Mouse (Mus musculus): Measurements from ENCODE around the gene Ap2a2. TPM values are rescaled to one million over a fixed set of nuclear protein-coding genes. Genes with fewer than 3 reads are reported as not detected.
A peak's percentile ranks its signal among the peaks of the same experiment; 100 is the strongest.
"Not testable (repeated sequence)": the region's sequence is repeated elsewhere in the genome, so short reads cannot be mapped to it uniquely, and the experiment has no call there.

Ap2a2 gene
- total and polyA plus RNA-seq, 2 experiments from 2014 or later, result 30.6 to 63.3 TPM

DNA sequence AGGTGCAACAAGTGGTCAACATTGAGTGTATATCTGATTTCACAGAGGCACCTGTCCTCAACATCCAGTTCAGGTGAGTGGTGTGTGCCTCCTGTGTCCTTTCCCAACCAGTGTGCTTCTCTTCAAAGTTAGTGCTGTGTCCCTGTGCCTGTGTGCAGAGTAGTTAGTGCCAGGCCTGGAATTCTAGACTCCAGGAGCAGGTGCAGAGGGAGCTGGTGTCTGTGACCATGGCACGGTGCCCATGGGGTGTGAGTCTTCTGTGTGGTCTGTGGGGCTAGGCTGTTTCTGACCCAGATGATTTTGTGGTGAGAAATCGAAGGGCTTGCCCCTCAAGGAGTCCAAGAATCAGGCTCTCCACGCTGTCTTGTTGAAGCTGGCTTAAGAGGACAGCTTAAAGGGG is 67.3 kb downstream of the Ap2a2 start:
- no peak overlapping the region for H3K27ac ChIP-seq (ENCODE audit: low read depth)
- TF ChIP-seq CTCF (IDR thresholded peaks at IDR 0.05; ENCODE audit: low read depth), result no peak
- no peak for TF ChIP-seq EP300 (IDR thresholded peaks at IDR 0.05; ENCODE audit: low read depth)
- H3K4me1 ChIP-seq (ENCODE audit: control insufficient read depth, insufficient read depth), result no peaks in the 10 kb centered on the region
- no peaks in the 10 kb centered on the region for H3K27me3 ChIP-seq (ENCODE audit: control insufficient read depth, insufficient read depth, low read length)
- no peak overlapping the region for H3K4me2 ChIP-seq (ENCODE audit: low read depth, low read length)
- ATAC-seq (ENCODE audit: insufficient read depth, low read depth), result no peak
- 94% methylated on average over 3 of the region's 3 CpGs for WGBS
- no peaks in the 10 kb centered on the region for H3K9me3 ChIP-seq (replicated peaks; ENCODE audit: control insufficient read depth, low read length)
- DNase-seq (ENCODE audit: low spot score), result no peak
- H3K4me3 ChIP-seq (ENCODE audit: low read depth, low read length), result no peak overlapping the region
- peaks cover 74% of the 10 kb centered on the region for H3K36me3 ChIP-seq (replicated peaks; ENCODE audit: control insufficient read depth, insufficient read depth, low read length)
- no peak overlapping the region for H3K9ac ChIP-seq (replicated peaks; ENCODE audit: low read depth, low read length)

DNA sequence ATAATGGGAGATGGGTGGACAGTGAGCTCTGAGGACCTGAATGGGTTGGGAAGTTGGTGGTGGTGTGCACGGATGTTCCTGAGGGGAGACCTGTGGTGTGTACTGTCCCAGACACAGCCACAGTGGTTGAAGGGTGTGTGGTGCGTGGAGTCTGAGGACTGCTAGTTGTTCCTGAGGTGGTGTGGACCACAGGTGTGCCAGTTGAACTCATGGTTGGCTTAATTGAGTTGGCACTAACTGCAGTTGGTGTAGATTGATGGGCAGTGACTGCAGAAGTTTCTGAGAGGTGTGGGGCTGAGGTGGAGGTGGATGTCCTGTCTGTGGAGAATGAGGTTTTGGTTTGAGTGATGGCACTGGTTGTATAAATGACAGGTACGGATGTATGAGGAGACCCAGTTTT is 76.1 kb downstream of the Ap2a2 start:
- not testable (repeated sequence) for H3K9ac ChIP-seq (replicated peaks; ENCODE audit: low read depth, low read length); H3K4me3 ChIP-seq (ENCODE audit: low read depth, low read length); ATAC-seq (ENCODE audit: insufficient read depth, low read depth); H3K9me3 ChIP-seq (replicated peaks; ENCODE audit: control insufficient read depth, low read length); H3K27ac ChIP-seq (ENCODE audit: low read depth); H3K27me3 ChIP-seq (ENCODE audit: control insufficient read depth, insufficient read depth, low read length); H3K4me2 ChIP-seq (ENCODE audit: low read depth, low read length); DNase-seq (ENCODE audit: low spot score); H3K4me1 ChIP-seq (ENCODE audit: control insufficient read depth, insufficient read depth)
- whole genome bisulfite sequencing, result 91% methylated on average over 1 of the region's 3 CpGs
- H3K36me3 ChIP-seq (replicated peaks; ENCODE audit: control insufficient read depth, insufficient read depth, low read length), result peaks cover 11% of the 10 kb centered on the region; the same call in 1 of the 2 replicates

DNA sequence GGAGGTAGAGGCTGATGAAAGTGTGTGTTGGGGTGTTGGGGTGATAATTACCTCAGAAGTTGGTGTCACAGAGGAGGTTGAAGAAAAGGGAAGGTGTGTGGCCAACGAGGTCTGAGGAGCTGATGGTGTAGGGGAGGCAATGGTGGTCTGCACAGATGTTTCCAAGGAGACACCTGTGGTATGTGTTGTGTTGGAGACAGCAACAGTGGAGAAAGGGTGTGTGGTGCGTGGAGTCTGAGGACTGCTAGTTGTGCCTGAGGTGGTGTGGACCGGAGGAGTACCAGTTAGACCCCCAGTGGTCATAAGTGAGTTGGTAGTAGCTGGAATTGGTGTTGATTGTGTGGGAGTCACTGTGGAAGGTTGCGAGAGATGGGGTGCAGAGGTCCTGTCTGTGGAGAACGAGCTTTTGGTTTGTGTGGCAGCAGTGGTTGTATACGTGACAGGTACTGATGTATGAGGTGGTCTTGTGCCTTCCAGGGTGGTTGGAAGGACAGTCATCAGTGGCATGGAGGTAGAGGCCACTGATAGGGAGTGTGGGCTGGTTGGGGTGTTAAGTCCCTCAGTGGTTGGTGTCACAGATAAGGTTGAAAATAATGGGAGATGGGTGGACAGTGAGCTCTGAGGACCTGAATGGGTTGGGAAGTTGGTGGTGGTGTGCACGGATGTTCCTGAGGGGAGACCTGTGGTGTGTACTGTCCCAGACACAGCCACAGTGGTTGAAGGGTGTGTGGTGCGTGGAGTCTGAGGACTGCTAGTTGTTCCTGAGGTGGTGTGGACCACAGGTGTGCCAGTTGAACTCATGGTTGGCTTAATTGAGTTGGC is 76.8 kb downstream of the Ap2a2 start:
- not testable (repeated sequence) for H3K9ac ChIP-seq (replicated peaks; ENCODE audit: low read depth, low read length); H3K4me1 ChIP-seq (ENCODE audit: control insufficient read depth, insufficient read depth); H3K27ac ChIP-seq (ENCODE audit: low read depth); H3K4me2 ChIP-seq (ENCODE audit: low read depth, low read length); H3K36me3 ChIP-seq (replicated peaks; ENCODE audit: control insufficient read depth, insufficient read depth, low read length); H3K27me3 ChIP-seq (ENCODE audit: control insufficient read depth, insufficient read depth, low read length); DNase-seq (ENCODE audit: low spot score); H3K9me3 ChIP-seq (replicated peaks; ENCODE audit: control insufficient read depth, low read length); H3K4me3 ChIP-seq (ENCODE audit: low read depth, low read length)
- 85% methylated on average over 5 of the region's 8 CpGs for WGBS
- ATAC-seq (ENCODE audit: insufficient read depth, low read depth), result peak; percentile 31; the same call in 1 of the 2 replicates

DNA sequence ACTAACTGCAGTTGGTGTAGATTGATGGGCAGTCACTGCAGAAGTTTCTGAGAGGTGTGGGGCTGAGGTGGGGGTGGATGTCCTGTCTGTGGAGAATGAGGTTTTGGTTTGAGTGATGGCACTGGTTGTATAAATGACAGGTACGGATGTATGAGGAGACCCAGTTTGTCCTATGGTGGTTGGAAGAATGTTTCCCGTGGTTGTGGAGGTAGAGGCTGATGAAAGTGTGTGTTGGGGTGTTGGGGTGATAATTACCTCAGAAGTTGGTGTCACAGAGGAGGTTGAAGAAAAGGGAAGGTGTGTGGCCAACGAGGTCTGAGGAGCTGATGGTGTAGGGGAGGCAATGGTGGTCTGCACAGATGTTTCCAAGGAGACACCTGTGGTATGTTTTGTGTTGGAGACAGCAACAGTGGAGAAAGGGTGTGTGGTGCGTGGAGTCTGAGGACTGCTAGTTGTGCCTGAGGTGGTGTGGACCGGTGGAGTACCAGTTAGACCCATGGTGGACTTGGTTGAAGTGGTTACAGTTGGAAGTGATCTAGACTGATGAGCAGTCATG is 77.4 kb downstream of the Ap2a2 start:
- H3K4me1 ChIP-seq (ENCODE audit: control insufficient read depth, insufficient read depth); H3K9me3 ChIP-seq (replicated peaks; ENCODE audit: control insufficient read depth, low read length); H3K36me3 ChIP-seq (replicated peaks; ENCODE audit: control insufficient read depth, insufficient read depth, low read length); DNase-seq (ENCODE audit: low spot score); H3K27me3 ChIP-seq (ENCODE audit: control insufficient read depth, insufficient read depth, low read length); H3K4me3 ChIP-seq (ENCODE audit: low read depth, low read length); H3K9ac ChIP-seq (replicated peaks; ENCODE audit: low read depth, low read length); H3K4me2 ChIP-seq (ENCODE audit: low read depth, low read length); H3K27ac ChIP-seq (ENCODE audit: low read depth): not testable (repeated sequence)
- WGBS, result 82% methylated on average over 5 of the region's 5 CpGs
- peak; percentile 40 for ATAC-seq (ENCODE audit: insufficient read depth, low read depth)

DNA sequence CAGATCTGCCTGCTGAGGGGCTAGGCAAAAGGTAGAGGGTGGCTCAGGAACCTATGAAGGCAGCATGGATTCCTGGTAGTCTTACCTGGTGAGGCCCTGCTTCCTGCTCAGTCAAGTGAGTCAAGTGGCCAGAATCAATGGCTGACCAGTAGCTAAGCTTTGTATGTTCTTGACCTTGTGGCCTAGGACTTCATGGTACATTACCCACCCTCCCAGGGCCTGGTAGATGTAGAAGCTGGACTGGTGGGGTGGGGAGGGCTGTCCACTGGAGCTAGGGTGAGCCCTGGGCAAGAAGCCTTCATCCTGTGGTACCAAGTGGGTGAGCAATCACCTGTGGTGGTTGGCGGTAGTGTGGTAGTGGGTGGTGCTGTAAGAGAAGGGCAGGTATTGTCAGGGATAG is 80.4 kb downstream of the Ap2a2 start:
- H3K27me3 ChIP-seq (ENCODE audit: control insufficient read depth, insufficient read depth, low read length), result no peaks in the 10 kb centered on the region
- DNase-seq (ENCODE audit: low spot score) (no peak), ATAC-seq (ENCODE audit: insufficient read depth, low read depth) (no peak)
- H3K36me3 ChIP-seq (replicated peaks; ENCODE audit: control insufficient read depth, insufficient read depth, low read length), result no peaks in the 10 kb centered on the region
- H3K9me3 ChIP-seq (replicated peaks; ENCODE audit: control insufficient read depth, low read length), result no peaks in the 10 kb centered on the region
- 100% methylated on average over 1 of the region's 1 CpGs for WGBS
- H3K27ac ChIP-seq (ENCODE audit: low read depth), result no peak overlapping the region
- no peak overlapping the region for H3K9ac ChIP-seq (replicated peaks; ENCODE audit: low read depth, low read length)
- H3K4me1 ChIP-seq (ENCODE audit: control insufficient read depth, insufficient read depth), result no peaks in the 10 kb centered on the region
- TF ChIP-seq CTCF (IDR thresholded peaks at IDR 0.05; ENCODE audit: low read depth), result no peak
- no peak overlapping the region for H3K4me2 ChIP-seq (ENCODE audit: low read depth, low read length)
- H3K4me3 ChIP-seq (ENCODE audit: low read depth, low read length), result no peak overlapping the region

DNA sequence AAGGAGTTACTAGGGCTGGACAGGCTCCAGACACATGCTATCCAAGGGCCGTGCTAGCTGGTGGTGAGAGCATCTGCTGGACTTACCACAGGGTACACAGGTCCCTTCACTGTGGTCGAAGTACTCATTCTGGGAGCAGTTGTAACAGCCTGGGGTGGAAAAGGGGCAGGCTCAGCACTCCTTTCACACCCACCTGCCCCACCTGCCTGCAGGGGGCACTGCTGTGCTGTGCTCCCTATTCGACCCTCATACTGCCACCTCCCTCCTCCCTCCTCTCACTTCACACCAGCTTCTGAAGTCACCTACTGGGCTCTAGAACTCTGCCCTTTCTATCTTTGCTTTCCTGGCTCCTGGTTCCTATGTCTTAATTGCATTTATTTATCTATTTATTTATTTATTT is 81.2 kb downstream of the Ap2a2 start:
- WGBS, result 41% methylated on average over 3 of the region's 3 CpGs
- peak; percentile 22; the same call in 1 of the 2 replicates for ATAC-seq (ENCODE audit: insufficient read depth, low read depth)
- no peak overlapping the region for H3K4me3 ChIP-seq (ENCODE audit: low read depth, low read length)
- TF ChIP-seq EP300 (IDR thresholded peaks at IDR 0.05; ENCODE audit: low read depth) (no peak), CTCF (IDR thresholded peaks at IDR 0.05; ENCODE audit: low read depth) (peak; percentile 59)
- H3K9me3 ChIP-seq (replicated peaks; ENCODE audit: control insufficient read depth, low read length), result no peaks in the 10 kb centered on the region
- H3K27ac ChIP-seq (ENCODE audit: low read depth), result no peak overlapping the region
- no peaks in the 10 kb centered on the region for H3K36me3 ChIP-seq (replicated peaks; ENCODE audit: control insufficient read depth, insufficient read depth, low read length)
- H3K4me1 ChIP-seq (ENCODE audit: control insufficient read depth, insufficient read depth), result no peaks in the 10 kb centered on the region
- no peaks in the 10 kb centered on the region for H3K27me3 ChIP-seq (ENCODE audit: control insufficient read depth, insufficient read depth, low read length)
- H3K9ac ChIP-seq (replicated peaks; ENCODE audit: low read depth, low read length), result no peak overlapping the region
- no peak overlapping the region for H3K4me2 ChIP-seq (ENCODE audit: low read depth, low read length)
- DNase-seq (ENCODE audit: low spot score), result no peak

All from heart, postnatal 0 days (tissue).